Mouse (Mus musculus): ENCODE measurements around the gene Fryl.

DNA sequence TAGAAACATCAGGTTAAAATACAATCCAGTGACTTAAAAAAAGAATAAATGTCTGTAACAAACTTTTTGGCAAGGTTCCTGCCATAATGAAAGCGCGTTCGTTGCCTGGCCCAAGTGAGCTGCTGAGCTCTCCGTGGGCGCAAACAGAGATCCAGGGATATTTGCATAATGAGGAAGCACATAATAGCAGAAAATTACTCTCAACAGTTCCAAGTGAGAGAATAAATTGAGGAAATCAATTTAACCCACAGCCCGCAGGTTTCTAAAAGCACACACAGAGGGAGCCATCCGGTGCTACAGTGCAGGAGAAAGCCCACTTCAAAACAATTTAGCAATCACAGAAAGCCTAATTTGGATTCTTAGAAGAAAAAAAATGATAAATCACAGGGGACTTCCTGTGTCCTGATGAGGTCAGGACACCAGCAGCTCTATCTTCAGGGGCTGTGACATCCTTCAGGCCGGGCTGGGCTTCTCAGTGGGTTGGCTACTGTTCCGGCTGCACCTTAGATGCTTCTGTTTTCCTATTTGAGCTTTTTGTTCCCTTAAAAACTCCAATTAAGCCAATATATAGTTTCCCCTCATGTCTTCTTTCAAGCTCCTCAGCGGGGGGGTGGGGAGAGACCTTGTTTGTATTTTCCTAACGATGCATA, 194.8 kb downstream of the Fryl start:
- TF ChIP-seq CTCF (conservative IDR thresholded peaks at IDR 0.05; ENCODE audit: insufficient read depth, insufficient read length, low read depth, low read length) (no peak), POLR2A (IDR thresholded peaks at IDR 0.05; ENCODE audit: low read depth, low read length) (no peak)

Measured in kidney, adult 2 months (tissue).